Comparison of ENCODE assay signal across 11 mouse cellular contexts in the genomic region with DNA sequence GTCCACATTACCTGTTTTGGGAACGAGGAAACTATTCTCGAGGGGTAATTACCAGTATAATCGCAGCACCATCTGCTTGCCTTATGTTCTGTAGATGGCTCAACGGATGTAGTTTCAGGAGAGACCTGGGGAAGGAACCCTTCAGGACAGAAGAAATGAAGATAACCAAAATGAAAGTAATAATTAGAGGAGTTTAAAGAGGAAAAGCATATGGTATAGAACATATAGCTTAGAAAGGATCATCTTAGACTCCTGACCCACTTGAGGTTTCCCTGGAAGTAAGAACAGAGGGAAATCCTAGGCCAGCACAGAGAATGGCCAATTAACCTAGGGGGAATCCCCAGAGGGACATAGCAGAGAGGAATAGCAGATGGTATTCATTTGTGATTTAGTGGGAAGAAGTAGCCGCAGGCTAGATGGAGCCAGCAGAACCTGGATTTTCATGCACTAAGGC.
DNase-seq lines count a peak whose midpoint lies in the region; ATAC-seq and TF ChIP-seq lines count a peak whose summit lies in the region.
"Had no signal": no experiment of that assay in that cellular context is flagged by ENCODE, and none has a peak within 500 bp of the region (broad histone marks: within the 10 kb centered on the region; RNA-seq: fewer than 3 reads in every experiment).

No protein-coding gene starts in this region.

- H3K9ac ChIP-seq in embryonic facial prominence, embryonic 15.5 days: no peak overlapping the region
- H3K9ac ChIP-seq in midbrain, postnatal 0 days (replicated peaks; ENCODE audit: low read length, poor library complexity, severe bottlenecking): no peak overlapping the region
- H3K9ac ChIP-seq: lung, embryonic 14.5 days had no signal

- DNase-seq in cerebellum, adult 11 months: peak; percentile 32
- DNase-seq in cerebellum, adult 9-10 months: peak; percentile 82
- DNase-seq in midbrain, postnatal 0 days (ENCODE audit: low spot score): peak; percentile 68
- no peak for DNase-seq in urinary bladder, adult 18-20 months (ENCODE audit: low spot score in 2 of 2)
- DNase-seq in kidney, adult 8-10 months: no peak
- DNase-seq: adrenal gland, adult 2 months; kidney, adult 9 months; lung, embryonic 14.5 days had no signal

- WGBS in embryonic facial prominence, embryonic 15.5 days: 25% methylated on average over 5 of the region's 5 CpGs
- 54% methylated on average over 5 of the region's 5 CpGs for WGBS in midbrain, postnatal 0 days

- no peak for TF ChIP-seq CTCF in midbrain, postnatal 0 days (IDR thresholded peaks at IDR 0.05)

- no peaks in the 10 kb centered on the region for H3K9me3 ChIP-seq in embryonic facial prominence, embryonic 15.5 days (replicated peaks)
- no peaks in the 10 kb centered on the region for H3K9me3 ChIP-seq in midbrain, postnatal 0 days (ENCODE audit: low read length)

- no peak overlapping the region for H3K4me3 ChIP-seq in embryonic facial prominence, embryonic 15.5 days (replicated peaks)
- no peak overlapping the region for H3K4me3 ChIP-seq in midbrain, postnatal 0 days (ENCODE audit: low read depth, low read length)
- H3K4me3 ChIP-seq: erythroblast, embryonic 14.5 days had no signal

- no peaks in the 10 kb centered on the region for H3K4me1 ChIP-seq in embryonic facial prominence, embryonic 15.5 days
- H3K4me1 ChIP-seq in midbrain, postnatal 0 days (ENCODE audit: insufficient read depth, low read length): no peaks in the 10 kb centered on the region

- H3K27ac ChIP-seq in embryonic facial prominence, embryonic 15.5 days (replicated peaks): no peak overlapping the region
- H3K27ac ChIP-seq in midbrain, postnatal 0 days (ENCODE audit: low read depth, low read length): no peak overlapping the region

- peak; percentile 76 for ATAC-seq in embryonic facial prominence, embryonic 15.5 days (ENCODE audit: insufficient number of reproducible peaks, low FRiP score, low TSS enrichment, low read depth)
- peak; percentile 16; the same call in 1 of the 2 replicates for ATAC-seq in midbrain, postnatal 0 days (ENCODE audit: low FRiP score)
- ATAC-seq in megakaryocyte progenitor cell, adult 5-6 weeks (replicated peaks; ENCODE audit: poor library complexity): no peak

- no peaks in the 10 kb centered on the region for H3K27me3 ChIP-seq in embryonic facial prominence, embryonic 15.5 days
- H3K27me3 ChIP-seq in midbrain, postnatal 0 days (ENCODE audit: insufficient read depth, low read length): no peaks in the 10 kb centered on the region

- no peak overlapping the region for H3K4me2 ChIP-seq in embryonic facial prominence, embryonic 15.5 days (replicated peaks)
- H3K4me2 ChIP-seq in midbrain, postnatal 0 days (ENCODE audit: low read depth, low read length, poor library complexity, severe bottlenecking): no peak overlapping the region
- H3K4me2 ChIP-seq: lung, embryonic 14.5 days had no signal

- no peaks in the 10 kb centered on the region for H3K36me3 ChIP-seq in embryonic facial prominence, embryonic 15.5 days
- H3K36me3 ChIP-seq in midbrain, postnatal 0 days (ENCODE audit: insufficient read depth, low read length): no peaks in the 10 kb centered on the region

Comparison
In these comparisons a context has a peak if more than half of its experiments do, and no peak if none do; other contexts are left out.
1. DNase-seq: peak in cerebellum, adult 11 months (single experiment), cerebellum, adult 9-10 months (single experiment) and midbrain, postnatal 0 days (single experiment); none in urinary bladder, adult 18-20 months (0 of 2) and kidney, adult 8-10 months (0 of 2).